Mouse (Mus musculus): ENCODE data around the gene Acox3.

DNA sequence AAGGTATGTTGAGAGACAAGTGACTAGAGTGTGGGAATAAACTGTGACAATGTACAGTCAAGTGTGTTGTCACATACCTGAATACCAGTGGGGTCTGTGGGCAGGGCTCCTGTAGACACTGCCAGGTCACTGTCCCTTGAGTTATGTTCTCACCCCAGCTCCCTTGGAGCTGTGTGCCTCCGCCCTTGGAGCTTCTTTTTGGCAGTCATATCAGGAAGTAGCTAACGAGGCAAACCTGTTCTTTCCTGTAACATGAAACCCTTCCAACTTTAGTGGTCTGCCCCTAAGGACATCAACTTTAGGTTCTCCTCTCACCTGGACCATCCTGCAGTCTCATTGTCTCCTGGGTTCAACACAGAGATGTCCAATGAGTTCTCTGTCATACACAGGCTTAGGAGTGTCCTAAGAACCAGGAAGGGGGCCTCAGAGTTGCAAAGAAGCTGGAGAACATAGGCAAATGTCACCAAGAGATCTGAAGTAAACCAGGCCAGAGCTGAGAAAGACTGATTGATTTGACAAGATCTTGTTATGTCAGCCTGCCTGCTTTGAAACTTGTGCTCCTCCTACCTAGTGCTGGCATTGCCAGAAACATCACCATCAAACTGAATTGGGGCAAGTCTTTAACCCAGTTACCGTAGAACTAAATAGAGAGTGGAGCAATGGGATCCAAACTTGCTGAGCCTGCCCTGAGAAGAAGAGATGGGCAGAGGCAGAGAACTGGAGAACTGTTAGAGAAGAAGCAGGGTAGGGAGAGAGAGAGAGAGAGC, 2.5 kb upstream of the Acox3 start:
- TF ChIP-seq MAFK (IDR thresholded peaks at IDR 0.05; ENCODE audit: insufficient read depth, low read depth, low read length), result no peak
- no peak for TF ChIP-seq ZNF384 (IDR thresholded peaks at IDR 0.05; ENCODE audit: low read depth, low read length)
- TF ChIP-seq HCFC1 (IDR thresholded peaks at IDR 0.05; ENCODE audit: borderline replicate concordance, insufficient read depth, low read length), result no peak
- no peak for TF ChIP-seq ZC3H11A (IDR thresholded peaks at IDR 0.05; ENCODE audit: borderline replicate concordance, low read depth, low read length)
- no peak for TF ChIP-seq CHD2 (IDR thresholded peaks at IDR 0.05; ENCODE audit: low read depth, low read length)

All from ES-E14 (cell line).